Mouse (Mus musculus) left cerebral cortex, postnatal 14 days (tissue): ENCODE results near the gene Wdr27. TPM values are rescaled to one million over a fixed set of nuclear protein-coding genes. Genes with fewer than 3 reads are reported as not detected.

Source experiments
- DNase-seq, 2 experiments: peaks; one replicate each; pipeline ENCODE4 v3.0.0; 2021 to 2022; ENCODE audit warnings: low spot score in 2 of 2, mixed read lengths in 1 of 2
- intact Hi-C: fragments of 180-260 bp; cut with DNase I; formaldehyde crosslinking; loops from one replicate; pipeline ENCODE4 v1.15.1; 2025
- total RNA-seq, 2 experiments: library from RNA; stranded (reverse); gene quantifications; 2 replicates each; pipeline ENCODE4 v1.2.3; 2021

The Wdr27 gene
- total RNA-seq, 2 experiments from 2014 or later, result 3.0 to 3.5 TPM

GRCm38 (mm10) chr17:14886933-14887332 lies 56.0 kb downstream of the Wdr27 start:
- DNase-seq, result no peak
- intact Hi-C loops, result no loop called here

- DNase-seq, result no peak
- intact Hi-C loops, result no loop called here
These were observed 68.2 kb downstream of the Wdr27 start for GRCm38 (mm10) chr17:14874656-14875204.

- no peak for DNase-seq
- intact Hi-C loops, result no loop called here
These were observed 82.7 kb downstream of the Wdr27 start for GRCm38 (mm10) chr17:14860220-14860619.

GRCm38 (mm10) chr17:14847709-14848108 lies 95.2 kb downstream of the Wdr27 start:
- intact Hi-C loops, result no loop called here
- DNase-seq, result no peak

GRCm38 (mm10) chr17:14846880-14847279 lies 96.1 kb downstream of the Wdr27 start:
- DNase-seq, result no peak
- intact Hi-C loops, result no loop called here

GRCm38 (mm10) chr17:14826715-14827295 lies 116.2 kb downstream of the Wdr27 start:
- intact Hi-C loops, result no loop called here

GRCm38 (mm10) chr17:14824938-14825337 lies 118.0 kb downstream of the Wdr27 start:
- DNase-seq, result no peak
- intact Hi-C loops, result no loop called here

More at GRCm38 (mm10) chr17:14826715-14827295, 116.2 kb downstream of the Wdr27 start:
- DNase-seq, result peak; percentile 44 to 76

- no peak for DNase-seq
- intact Hi-C loops, result no loop called here
These were observed 125.0 kb downstream of the Wdr27 start for GRCm38 (mm10) chr17:14817975-14818374.

- intact Hi-C loops, result no loop called here
- DNase-seq, result no peak
These were observed 126.9 kb downstream of the Wdr27 start for GRCm38 (mm10) chr17:14816107-14816506.

GRCm38 (mm10) chr17:14815304-14815703 lies 127.7 kb downstream of the Wdr27 start:
- intact Hi-C loops, result no loop called here
- no peak for DNase-seq

GRCm38 (mm10) chr17:14812631-14813030 lies 130.3 kb downstream of the Wdr27 start:
- DNase-seq, result no peak

GRCm38 (mm10) chr17:14812033-14812432 lies 130.9 kb downstream of the Wdr27 start:
- DNase-seq, result no peak
- intact Hi-C loops, result no loop called here

More at GRCm38 (mm10) chr17:14812631-14813030, 130.3 kb downstream of the Wdr27 start:
- intact Hi-C loops, result no loop called here

GRCm38 (mm10) chr17:14806808-14807207 lies 136.2 kb downstream of the Wdr27 start:
- DNase-seq, result no peak
- intact Hi-C loops, result no loop called here

GRCm38 (mm10) chr17:14799243-14799642 lies 143.7 kb downstream of the Wdr27 start:
- intact Hi-C loops, result no loop called here
- no peak for DNase-seq

GRCm38 (mm10) chr17:14795074-14795473 lies 147.9 kb downstream of the Wdr27 start:
- intact Hi-C loops, result no loop called here
- no peak for DNase-seq

- intact Hi-C loops, result no loop called here
- DNase-seq, result no peak
These were observed 163.6 kb downstream of the Wdr27 start for GRCm38 (mm10) chr17:14779356-14779755.

- intact Hi-C loops, result no loop called here
These were observed 171.6 kb downstream of the Wdr27 start for GRCm38 (mm10) chr17:14771339-14771738.

GRCm38 (mm10) chr17:14770377-14770776 lies 172.6 kb downstream of the Wdr27 start:
- intact Hi-C loops, result no loop called here
- no peak for DNase-seq

More at GRCm38 (mm10) chr17:14771339-14771738, 171.6 kb downstream of the Wdr27 start:
- no peak for DNase-seq
